Mouse (Mus musculus) cerebellum, adult 11-12 months (tissue): ENCODE results near the gene Ptpn13.

Source experiments
- DNase-seq: peaks from one replicate; pipeline ENCODE4 v3.0.0; 2022

Ptpn13 gene

DNA sequence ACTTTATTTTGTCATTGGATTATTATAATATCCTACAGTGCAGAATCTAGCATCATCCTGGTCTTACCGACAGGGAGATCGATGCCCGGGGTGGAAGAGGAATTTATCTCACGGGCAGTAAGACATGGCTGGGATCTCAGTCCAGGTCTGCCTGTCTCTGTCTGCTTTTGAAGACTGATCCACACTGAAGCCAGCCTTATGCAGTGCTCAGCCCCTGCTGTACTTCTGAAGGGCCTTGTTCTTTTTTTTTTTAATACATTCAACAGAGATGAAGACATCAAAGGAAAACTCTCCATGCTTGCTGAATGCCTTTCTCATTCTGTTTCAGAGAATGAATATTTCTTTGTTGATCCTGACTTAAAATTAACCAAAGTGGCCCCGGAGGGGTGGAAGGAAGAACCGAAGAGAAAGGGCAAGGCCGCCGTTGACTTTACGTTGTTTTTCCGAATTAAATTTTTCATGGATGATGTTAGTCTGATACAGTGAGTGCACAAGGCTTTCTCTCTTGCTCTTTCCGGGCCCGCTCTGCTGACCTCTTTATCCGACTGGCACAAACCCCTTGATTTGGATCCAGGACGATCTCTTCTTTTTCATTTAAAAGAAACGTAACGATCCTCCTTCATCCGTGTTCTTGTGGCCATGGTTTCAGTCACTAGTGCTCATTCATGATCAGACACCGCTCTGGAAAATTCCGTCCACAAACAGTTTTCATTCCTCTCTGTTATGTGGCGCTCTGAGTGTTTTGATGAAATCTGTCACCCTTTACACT is 101.9 kb downstream of the Ptpn13 start:
- DNase-seq, result no peak

DNA sequence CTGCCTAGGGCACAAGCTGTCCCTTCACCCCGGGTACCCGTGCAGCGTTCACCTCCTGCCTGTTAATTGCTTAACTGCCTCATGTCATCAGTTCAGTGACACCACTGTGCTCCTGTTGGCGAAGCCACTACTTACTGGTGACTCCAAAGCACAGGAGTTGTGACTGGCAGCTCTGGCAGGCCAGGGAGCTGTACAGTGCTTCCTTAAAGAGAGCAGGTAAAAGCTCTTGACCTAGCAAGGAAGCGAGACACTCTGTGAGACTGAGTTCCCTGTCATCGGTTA is 102.4 kb downstream of the Ptpn13 start:
- no peak for DNase-seq

DNA sequence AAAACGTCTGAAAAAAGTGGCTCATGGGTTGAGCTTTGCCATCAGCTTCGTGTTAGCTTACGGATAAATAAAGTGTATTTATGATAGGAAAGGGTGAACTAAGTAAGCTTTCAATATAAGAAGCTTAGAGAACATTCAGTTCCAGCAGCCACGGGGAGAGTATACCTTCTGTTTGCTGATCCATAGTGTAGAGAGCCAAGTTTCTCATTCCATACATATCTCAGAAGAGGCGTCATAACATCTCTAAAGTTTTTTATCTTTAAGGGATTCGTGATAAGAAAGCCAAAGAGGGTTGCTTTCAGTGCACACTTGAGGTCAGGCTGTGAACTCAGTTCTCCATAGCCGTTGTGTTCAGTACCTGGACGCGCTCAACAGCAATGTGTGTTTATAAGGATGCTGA is 105.2 kb downstream of the Ptpn13 start:
- DNase-seq, result no peak

DNA sequence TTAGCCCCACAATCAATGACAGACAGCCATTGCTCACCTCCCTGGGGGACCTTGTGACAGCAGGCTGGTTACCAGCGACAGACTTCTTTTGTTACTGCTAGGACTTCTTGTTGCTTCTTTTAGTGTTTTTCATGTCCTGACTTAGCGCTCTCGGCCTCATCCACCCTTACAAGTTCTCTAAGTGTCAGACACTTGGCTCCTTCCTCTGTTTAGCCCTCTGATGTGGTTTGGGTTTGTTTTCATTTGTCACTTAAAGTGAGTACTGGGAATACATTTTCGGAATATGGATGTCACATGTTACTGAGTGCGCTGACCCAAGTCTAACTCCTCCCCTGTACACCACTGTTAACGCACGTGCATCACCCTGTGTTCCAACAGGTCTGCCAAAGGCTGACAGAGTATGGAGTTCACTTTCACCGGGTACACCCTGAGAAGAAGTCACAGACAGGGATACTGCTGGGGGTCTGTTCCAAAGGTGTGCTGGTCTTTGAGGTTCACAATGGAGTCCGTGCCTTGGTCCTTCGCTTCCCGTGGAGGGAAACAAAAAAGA is 107.9 kb downstream of the Ptpn13 start:
- no peak for DNase-seq

DNA sequence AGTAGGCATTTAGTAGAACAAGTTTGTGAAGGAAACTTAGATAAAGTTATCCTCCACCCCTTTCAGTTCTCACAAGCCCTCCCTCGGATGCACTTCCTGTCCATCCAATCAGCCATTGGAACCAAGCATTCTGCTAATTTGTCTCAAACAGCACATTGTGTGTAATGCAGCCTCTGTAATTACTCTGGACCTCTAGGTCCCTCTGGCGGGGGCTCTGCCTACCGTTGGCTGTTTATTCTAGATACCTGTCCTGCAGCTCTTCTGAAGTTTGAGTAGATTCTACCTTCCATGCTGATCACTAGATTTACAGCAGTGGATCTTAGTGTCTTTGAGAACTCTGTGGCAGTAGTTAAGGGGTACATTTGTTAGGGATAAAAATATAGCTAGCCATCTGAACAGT is 109.5 kb downstream of the Ptpn13 start:
- DNase-seq, result no peak

DNA sequence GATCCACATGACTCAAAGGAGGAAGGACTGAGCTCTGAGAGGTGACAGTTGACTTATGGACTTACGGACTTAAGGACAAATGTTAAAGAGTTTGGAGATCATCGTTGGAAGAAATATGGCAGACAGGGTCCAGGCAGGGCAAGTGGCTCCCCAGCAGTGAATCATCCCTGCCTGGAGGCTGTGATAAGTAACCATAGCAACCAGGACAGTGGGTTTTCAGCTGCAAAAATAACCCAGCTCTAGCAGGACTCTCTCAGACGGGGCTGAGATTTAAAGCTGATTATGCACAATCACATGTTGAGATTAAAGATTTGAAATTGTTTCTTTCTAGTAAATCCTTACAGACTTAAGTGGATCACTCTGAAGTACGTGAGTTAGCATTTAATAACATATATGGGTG is 112.4 kb downstream of the Ptpn13 start:
- no peak for DNase-seq

DNA sequence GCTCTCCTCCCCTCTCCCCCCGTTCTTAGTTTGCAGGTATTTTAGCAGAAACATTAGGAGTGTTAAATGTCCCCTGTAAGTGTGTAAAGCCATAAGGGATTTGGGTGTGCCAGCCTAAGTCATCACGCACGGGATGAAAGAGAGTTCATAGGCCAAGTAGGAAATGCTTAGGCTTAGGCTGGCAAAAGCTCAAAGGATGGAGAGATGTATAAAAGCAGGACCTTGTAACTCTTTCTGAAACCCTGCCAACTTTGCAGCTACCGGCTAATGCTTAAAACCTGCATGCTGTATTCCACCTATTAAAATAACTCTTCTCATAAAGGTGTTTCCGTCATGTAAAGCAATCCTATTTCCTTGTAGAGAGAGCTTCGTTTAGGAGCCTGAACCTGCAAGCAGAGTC is 115.6 kb downstream of the Ptpn13 start:
- DNase-seq, result no peak

DNA sequence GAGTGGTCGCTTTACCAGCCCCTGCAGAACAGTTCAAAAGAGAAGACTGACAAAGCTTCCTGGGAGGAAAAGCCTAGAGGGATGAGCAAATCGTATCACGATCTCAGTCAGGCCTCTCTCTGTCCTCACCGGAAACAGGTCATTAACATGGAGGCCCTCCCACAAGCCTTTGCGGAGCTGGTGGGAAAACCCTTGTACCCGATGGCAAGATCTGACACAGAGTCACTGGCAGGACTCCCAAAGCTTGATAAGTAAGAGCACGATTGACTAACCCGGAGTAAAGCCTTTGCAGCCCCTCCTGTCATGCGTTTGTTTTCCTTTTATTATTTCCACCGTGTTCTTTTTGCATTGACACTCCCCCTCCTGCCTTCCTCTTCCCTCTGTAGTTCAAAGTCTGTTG is 116.1 kb downstream of the Ptpn13 start:
- no peak for DNase-seq

DNA sequence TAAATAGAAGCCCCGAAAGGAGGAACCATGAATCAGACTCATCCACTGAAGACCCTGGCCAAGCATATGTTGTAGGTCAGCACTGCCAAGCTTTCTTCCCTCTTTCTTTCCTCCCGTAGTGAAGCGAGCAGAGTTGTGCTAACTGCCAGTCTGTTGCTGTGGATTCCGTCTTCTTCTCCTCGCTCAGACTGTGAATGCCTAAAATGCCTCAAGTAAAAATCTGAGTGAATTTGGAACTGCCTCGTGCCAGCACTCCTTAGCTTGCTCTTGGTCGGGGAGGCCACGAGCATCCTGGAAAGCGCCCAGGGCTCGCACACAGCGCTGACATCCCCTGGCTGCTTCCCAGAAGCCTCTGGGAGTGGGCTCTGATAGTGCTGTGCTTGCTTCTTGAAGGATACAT is 116.5 kb downstream of the Ptpn13 start:
- DNase-seq, result no peak

DNA sequence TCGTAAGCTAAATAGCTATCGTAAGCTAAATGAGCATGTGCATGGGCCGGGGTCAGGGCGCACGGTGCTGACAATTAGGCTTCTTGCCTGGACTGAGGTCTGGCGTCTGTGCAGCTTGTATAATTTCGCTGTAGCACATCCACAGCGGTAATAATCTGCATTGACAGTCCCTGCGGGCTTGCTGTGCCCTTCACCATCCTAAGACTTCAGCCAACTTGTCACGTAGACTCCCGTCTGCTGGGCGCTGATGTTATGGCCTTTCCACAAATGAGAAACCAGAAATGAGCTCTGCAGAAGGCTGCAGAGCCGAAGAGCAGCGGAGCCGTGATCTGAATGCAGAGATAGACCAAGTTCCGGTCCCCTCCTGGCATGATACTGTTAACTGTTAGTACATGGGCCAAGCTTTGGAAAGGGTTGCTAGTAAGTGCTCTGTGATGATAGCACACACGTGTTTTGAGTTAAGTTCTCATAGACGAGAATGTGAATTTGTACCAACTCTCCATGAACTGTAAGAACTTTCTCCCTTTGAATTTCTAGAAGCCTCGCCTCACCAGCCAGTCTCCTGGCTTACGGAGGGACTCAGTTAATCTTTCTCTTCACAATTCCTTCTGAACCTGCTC is 120.5 kb downstream of the Ptpn13 start:
- DNase-seq, result no peak

DNA sequence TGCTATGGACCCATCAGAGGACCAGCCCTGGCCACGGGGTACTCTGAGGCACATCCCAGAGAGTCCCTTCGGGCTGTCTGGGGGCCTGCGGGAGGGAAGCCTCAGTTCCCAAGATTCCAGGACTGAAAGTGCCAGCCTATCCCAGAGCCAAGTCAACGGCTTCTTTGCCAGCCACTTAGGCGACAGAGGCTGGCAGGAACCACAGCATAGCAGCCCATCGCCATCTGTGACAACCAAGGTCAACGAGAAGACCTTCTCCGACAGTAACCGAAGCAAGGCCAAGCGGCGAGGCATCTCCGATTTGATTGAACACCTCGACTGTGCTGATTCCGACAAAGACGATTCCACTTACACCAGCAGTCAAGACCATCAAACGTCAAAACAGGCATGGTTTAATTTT is 129.8 kb downstream of the Ptpn13 start:
- DNase-seq, result no peak

DNA sequence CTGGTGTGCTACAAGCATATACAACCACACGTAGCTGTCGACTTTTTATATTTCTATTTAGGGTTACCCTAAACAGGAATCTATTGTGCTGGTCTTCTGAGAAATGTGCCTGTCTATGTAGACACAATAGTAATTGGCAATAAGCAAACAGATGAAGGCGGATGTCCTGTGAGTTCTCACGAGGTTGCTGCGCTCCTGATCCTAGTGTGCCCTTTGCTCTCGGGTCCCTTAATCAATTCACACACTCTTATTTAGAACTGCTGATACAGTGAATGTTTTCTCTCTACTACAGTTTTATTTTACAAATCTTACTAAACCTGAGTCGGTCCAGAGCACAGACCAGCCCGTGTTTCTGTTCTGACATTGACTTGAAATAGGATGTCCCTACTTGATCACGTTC is 135.6 kb downstream of the Ptpn13 start:
- no peak for DNase-seq

DNA sequence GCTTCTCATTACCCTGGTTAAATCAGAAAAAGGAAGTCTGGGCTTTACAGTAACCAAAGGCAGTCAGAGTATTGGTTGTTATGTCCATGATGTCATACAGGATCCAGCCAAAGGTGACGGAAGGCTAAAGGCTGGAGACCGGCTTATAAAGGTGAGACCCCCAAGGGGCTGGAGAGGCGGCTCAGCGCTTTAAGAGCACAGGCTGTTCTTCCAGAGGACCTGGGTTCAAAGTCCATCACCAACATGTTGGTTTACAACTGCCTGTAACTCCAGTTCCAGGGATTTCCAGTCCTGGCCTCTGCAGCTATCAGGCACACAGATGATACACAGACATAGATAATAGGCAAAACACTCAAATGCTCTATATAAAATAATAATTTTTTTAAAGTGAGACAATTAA is 143.0 kb downstream of the Ptpn13 start:
- DNase-seq, result no peak

DNA sequence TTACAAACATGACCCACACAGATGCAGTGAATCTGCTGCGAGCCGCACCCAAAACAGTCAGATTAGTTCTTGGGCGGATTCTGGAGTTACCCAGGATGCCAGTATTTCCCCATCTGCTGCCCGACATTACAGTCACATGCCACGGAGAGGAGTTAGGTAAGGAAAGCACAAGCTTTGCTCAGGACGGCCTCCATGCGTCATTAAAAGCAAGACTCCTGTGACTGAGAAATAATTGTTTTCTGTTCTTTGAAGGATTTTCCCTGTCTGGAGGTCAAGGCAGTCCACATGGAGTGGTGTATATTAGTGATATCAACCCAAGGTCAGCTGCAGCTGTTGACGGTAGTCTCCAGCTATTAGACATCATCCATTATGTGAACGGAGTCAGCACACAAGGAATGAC is 144.5 kb downstream of the Ptpn13 start:
- no peak for DNase-seq

DNA sequence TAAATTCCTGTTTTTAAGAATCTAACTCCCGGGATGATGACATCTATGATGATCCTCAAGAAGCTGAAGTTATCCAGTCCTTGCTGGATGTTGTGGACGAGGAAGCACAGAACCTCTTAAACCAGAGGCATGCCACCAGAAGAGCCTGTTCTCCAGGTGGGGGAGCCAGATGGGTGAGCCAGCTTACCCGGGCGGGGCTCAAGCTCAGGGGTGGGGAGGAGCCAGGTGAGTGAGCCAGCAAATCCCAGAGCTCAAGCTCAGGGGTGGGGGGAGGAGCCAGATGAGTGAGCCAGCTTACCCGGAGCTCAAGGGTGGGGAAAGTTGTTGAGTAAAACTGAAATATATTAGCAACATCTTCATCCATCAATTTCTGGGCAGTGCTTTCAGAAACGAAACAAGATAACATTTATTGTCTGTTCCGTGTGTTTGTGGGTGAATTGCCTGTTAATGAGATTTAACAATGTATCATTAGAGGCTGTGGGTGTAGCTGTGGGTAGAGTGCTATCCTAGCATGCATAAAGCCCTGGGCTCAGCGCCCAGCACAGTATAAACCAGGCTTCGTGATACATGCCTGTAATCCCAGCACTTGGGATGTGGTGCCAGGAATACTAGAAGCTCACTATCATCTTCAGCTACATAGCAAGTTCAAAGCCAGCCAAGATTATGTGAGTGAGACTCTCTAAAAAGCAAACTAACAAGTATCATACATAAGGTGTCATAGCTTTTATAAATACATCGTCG is 154.9 kb downstream of the Ptpn13 start:
- no peak for DNase-seq

DNA sequence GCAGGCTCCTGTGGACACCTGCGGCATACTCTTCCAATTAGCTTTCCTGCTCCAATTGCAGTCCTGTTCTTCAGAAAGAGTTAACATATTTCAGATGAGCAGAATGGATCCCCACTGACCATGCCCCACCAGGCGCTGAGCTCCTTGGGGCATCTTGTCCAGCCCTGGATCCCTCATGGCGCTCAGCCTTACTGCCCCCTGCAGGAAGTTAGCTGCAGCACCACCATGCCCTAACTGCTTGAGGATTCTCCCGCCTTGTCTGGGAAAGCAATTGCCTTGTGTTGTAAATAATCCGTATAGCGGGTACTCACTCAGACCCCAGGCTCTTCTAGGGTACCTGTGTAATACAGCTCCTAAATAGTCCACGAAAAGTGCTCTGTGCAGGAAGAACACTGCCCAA is 162.2 kb downstream of the Ptpn13 start:
- no peak for DNase-seq

DNA sequence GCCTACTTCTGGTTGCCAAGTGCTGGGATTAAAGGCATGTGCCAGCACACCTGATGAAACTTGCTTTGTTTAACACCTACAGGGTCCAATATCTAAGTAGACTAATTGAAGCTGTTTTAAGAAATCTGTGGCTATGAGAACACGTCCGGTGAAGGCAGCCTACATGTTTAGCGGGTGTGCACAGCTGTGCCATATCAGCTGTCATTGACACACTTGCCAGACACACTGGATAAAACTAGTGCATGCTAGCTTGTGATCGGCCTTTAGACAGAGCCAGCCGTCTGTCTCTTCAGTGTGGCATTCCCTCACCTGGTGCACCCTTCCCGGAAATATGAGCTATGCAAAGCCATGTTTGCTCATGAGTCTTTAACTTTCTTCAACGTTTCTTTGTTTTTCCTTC is 166.9 kb downstream of the Ptpn13 start:
- DNase-seq, result no peak

DNA sequence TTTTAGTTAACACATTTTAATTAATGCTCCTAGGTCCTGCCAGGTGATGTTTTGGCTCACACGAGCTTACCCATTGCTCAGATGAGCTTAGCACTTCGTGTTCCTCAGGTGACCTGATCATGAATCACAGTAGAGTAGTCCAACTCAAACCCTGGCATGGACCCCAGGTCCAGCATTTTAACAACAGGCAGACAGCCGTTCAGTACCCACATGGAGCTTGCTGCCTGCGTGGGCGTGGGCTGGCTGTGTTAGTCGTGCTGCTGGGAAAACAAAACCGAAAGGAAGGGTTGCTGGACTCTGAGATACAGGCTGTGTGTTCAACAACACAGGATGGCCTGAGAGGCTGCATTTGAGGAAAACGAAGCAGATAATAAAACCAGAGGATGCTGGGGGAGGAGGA is 167.7 kb downstream of the Ptpn13 start:
- DNase-seq, result peak; percentile 40

DNA sequence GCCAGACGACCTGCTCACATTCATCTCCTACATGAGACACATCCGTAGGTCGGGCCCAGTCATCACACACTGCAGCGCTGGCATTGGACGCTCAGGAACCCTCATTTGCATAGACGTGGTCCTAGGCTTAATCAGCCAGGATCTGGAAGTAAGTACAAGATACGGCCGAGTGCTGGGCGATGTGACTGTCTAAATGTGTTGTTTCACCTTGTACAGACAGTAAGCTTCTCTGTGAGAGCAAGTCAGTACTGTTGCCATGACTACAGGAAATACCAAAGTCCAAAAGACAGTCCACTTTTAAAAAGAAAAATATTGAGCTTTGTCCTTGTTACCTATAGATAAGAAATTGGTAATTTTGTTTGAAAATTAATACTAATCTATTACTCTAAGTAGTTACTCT is 168.6 kb downstream of the Ptpn13 start:
- no peak for DNase-seq

DNA sequence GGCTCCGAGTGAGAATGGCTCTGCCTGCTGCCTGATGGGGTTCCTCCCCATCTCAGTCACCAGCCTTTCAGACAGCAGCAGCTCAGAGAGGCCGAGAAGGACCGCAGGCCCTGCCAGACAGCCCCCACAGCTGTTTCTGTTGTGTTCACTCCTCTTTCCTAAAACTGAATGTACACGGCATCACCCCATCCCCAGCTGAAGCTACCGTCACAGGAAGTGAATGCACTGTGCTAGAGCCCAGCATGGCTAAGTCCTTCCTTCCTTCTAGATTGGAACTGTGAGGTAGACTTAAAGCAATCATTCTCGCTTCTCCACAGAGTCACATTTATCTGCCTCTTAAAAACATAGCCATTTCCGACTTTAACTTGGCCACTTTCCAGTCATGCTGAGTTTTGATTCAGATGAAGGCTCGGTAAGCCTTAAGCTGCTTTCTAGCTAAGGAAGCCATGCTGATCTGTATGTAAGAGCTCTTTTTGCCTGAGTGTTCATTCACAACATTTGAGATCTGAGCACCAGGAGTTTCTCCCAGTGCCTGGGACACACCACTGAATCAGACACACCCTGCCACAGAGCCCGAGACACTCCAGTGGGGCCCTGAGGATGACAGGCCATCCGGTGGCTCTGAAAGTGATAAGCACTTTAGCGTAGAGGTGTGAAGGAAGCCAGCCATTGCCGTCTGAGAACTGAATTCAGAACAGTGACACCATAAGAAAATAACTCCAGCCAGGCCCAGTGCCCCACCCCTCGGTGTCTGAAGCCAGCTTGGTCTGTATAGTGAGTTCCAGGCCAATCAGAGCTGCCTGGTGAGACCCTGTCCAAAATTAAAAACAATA is 170.6 kb downstream of the Ptpn13 start:
- no peak for DNase-seq

DNA sequence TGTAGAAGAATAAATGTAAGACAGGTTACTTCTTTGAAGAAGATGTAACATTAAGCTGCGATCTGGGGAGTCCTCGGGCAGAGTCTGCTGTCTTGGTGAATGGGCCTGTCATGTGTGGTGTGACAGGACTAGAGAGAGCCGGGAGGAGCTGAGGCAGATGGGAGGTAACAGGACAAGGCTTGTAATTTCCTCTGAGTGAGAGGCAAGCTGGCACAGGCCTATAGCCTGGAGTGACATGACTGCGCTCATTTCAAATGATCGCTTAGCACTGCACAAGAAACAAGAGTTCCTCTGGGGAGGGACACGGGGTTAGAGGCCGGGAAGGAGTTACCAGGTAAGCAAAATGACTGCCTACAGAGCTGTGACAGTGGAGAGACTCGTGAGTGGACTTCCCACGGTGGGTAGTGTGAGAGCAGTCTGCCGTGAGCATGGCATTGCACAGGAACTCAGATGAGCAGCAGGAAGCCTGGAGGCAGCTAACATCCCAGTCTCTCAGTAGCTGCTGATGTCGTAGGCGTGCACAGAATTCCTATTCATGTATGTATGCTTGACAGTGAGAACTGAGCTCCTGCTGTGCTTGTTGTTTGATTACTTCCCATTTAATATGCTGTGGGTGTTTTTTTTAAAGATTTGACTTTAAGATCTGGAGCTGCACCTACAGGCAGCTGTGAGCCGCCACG is 171.6 kb downstream of the Ptpn13 start:
- peak; percentile 18 for DNase-seq

DNA sequence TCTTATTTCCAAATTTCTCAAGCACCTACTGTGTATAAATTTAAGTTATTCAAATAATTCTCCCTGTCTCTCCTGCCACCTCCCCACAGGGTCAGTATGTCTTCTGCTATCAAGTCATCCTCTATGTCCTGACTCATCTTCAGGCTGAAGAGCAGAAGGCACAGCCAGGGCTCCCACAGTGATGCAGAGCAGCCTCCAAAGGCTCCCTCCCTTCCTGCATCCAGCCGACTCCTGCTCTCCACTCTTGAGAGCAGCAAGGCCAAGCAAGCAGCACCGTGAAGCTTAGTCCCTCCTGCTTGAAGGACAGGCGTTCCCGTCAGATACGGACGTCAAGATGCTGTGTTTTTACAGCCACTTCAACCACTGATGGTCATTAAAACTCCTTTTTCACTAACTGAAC is 172.6 kb downstream of the Ptpn13 start:
- DNase-seq, result peak; percentile 66

DNA sequence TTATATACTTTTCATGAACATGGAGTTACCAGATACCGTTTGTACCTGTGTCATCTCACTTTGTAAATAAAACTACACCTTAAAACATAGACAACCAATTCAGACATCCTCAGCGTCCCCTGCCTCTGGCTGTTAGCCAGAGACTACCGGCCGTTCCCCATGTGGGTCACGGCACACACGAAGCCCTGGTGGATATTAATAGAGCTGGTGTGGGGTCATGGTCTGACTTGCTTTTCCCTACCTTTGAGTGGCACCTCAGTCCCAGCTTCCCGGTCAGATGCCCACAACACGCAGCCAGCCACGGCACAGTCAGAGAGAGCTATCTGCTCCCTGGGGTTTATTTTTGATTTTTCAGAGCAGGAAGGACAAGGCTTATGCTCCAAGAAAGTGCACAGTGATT is 173.3 kb downstream of the Ptpn13 start:
- DNase-seq, result peak; percentile 10
